Mouse (Mus musculus) G1E (cell line): ENCODE measurements around the gene Vegfb.

ENCODE experiments used
- CTCF ChIP-seq: IDR thresholded peaks from 2 replicates; pipeline ENCODE4 v1.5.1; 2012; ENCODE audit warnings: low read depth, low read length, inconsistent platforms, mixed read lengths
- GATA2 ChIP-seq: IDR thresholded peaks from 2 replicates; pipeline ENCODE4 v1.6.1; 2012; ENCODE audit warnings: low read depth, low read length, inconsistent platforms, borderline replicate concordance
- TAL1 ChIP-seq: conservative IDR thresholded peaks from 2 replicates; pipeline ENCODE4 v1.6.1; 2012; ENCODE audit warnings: low read depth, low read length, inconsistent platforms, mixed read lengths

- no peak for TF ChIP-seq CTCF
- TF ChIP-seq TAL1, result no peak
- no peak for TF ChIP-seq GATA2
These were observed 18.2 kb downstream of the Vegfb start for GRCm38 (mm10) chr19:6969291-6969664.
